Mouse (Mus musculus): ENCODE results near the gene Taok1. TPM values are rescaled to one million over a fixed set of nuclear protein-coding genes. Genes with fewer than 3 reads are reported as not detected.

Taok1 gene
- polyA plus RNA-seq (2012; rRNA removed; ENCODE audit: low replicate concordance) = 3.4 and 8.1 TPM in 2 replicates

GRCm38 (mm10) chr11:77607538-77608455 lies at the start of gene Taok1:
Gene Taok1, minus strand, starts transcription at chr11:77607815.

GRCm38 (mm10) chr11:77519043-77519442 lies 88.6 kb downstream of the Taok1 start, which contains the start of gene Gm10392:
Gene Gm10392, minus strand, starts transcription at chr11:77519198.

GRCm38 (mm10) chr11:77515637-77516552 lies 91.7 kb downstream of the Taok1 start, which contains the start of gene Trp53i13:
Gene Trp53i13, minus strand, starts transcription at chr11:77515980.

GRCm38 (mm10) chr11:77514832-77515636 lies 92.6 kb downstream of the Taok1 start, which contains the start of gene Abhd15:
Gene Abhd15, plus strand, starts transcription at chr11:77515121.

GRCm38 (mm10) chr11:77493512-77494343 lies 113.9 kb downstream of the Taok1 start, which contains the start of gene Git1:
Gene Git1, plus strand, starts transcription at chr11:77493562.

GRCm38 (mm10) chr11:77489591-77490235 lies 117.9 kb downstream of the Taok1 start, which contains the start of gene Ankrd13b:
Gene Ankrd13b, minus strand, starts transcription at chr11:77489678.

Other genes starting within 250 kb of the Taok1 start
- gene Coro6, start 145.4 kb downstream of the Taok1 start, polyA plus RNA-seq (2012; rRNA removed; ENCODE audit: low replicate concordance) = 15.7 and 67.0 TPM in 2 replicates
- 34.9 and 45.6 TPM in 2 replicates for gene Ankrd13b, start 118.1 kb downstream of the Taok1 start, polyA plus RNA-seq (2012; rRNA removed; ENCODE audit: low replicate concordance)
- 60.1 and 92.3 TPM in 2 replicates for gene Git1, start 114.3 kb downstream of the Taok1 start, polyA plus RNA-seq (2012; rRNA removed; ENCODE audit: low replicate concordance)
- 24.1 and 48.2 TPM in 2 replicates for gene Abhd15, start 92.7 kb downstream of the Taok1 start, polyA plus RNA-seq (2012; rRNA removed; ENCODE audit: low replicate concordance)
- gene Trp53i13, start 91.8 kb downstream of the Taok1 start, polyA plus RNA-seq (2012; rRNA removed; ENCODE audit: low replicate concordance) = 32.3 and 56.0 TPM in 2 replicates
- gene Gm10392, start 88.6 kb downstream of the Taok1 start, polyA plus RNA-seq (2012; rRNA removed; ENCODE audit: low replicate concordance) = 0.13 and 0.19 TPM in 2 replicates
- gene Nufip2, start 78.3 kb upstream of the Taok1 start, polyA plus RNA-seq (2012; rRNA removed; ENCODE audit: low replicate concordance) = 13.6 and 24.4 TPM in 2 replicates
- not detected in 2 replicates for gene Cryba1, start 117.5 kb upstream of the Taok1 start, polyA plus RNA-seq (2012; rRNA removed; ENCODE audit: low replicate concordance)
- gene Myo18a, start 155.4 kb upstream of the Taok1 start, polyA plus RNA-seq (2012; rRNA removed; ENCODE audit: low replicate concordance) = 47.0 and 51.8 TPM in 2 replicates
- gene Gm10277, start 179.9 kb upstream of the Taok1 start, polyA plus RNA-seq (2012; rRNA removed; ENCODE audit: low replicate concordance) = not detected in 2 replicates